In the genomic region with DNA sequence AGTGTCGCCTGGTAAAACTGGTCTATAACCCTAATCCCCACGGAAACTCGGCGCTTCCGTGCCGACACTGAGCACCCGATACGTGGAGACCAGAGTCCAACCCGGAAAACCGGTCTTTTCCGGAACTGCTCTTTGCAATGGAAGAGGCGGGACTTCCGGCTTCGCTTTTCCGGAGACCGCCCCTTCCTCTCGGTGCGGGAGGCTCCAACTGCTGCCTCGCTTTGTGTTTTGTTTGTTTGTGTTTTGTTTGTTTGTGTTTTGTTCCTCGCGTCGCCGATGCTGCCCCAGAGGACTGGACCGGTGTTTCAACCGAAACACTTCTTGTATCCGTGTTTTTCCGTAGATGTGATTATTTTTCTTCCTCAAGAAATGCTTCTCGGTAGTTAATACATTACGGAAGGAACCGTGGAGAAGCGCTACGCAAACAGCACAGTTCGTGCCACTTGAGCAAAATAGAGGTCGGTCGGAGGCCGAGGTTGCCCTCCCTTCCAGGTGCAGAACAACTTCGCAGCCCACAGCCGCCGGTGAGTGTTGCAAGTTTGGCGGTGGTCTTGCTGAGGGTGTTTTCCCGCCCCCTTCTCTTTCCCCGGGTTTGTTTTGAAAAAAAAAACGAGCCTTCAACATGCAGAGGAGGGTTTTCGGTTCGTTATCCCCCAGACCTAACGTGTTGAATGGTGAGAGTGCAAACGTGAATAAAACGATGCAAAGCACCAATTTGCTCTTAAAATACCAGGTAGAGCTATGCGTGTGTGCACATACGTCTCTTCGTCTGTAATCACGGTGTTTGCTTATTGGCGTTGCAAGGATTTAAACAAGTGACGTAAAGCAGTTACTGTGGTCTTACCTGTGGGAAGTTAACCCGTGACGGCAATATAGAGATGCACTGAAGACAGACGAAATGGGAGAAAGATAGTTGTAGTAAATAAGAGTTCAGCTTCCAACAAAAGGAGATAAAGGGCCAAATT, we compare ENCODE assay signal across 8 mouse cellular contexts. TPM values are rescaled to one million over a fixed set of nuclear protein-coding genes. Genes with fewer than 3 reads are reported as not detected.
DNase-seq lines count a peak whose midpoint lies in the region; ATAC-seq and TF ChIP-seq lines count a peak whose summit lies in the region.

4833420G17Rik (plus strand) TSS at position 173 of the 965 bp plus-strand sequence.

- peak; percentile 97 for ATAC-seq in common myeloid progenitor, adult 5-6 weeks (replicated peaks; ENCODE audit: low read depth, poor library complexity, severe bottlenecking)
- ATAC-seq in hindbrain, postnatal 0 days: peak; percentile 98
- ATAC-seq in megakaryocyte, adult 5-6 weeks (ENCODE audit: poor library complexity, severe bottlenecking): peak; percentile 97

- H3K27ac ChIP-seq in gastrocnemius, adult 2 months: peak within 1 kb of the TSS; percentile 95
- H3K27ac ChIP-seq in hindbrain, postnatal 0 days: peak within 1 kb of the TSS; percentile 84
- peak within 1 kb of the TSS; percentile 93 for H3K27ac ChIP-seq in left cerebral cortex, adult 2 months

- intact Hi-C loops in gastrocnemius, adult 2 months (cut with DNase I): no loop called here
- intact Hi-C loops in left cerebral cortex, adult 2 months (cut with DNase I): loop anchor here (2.0 kb wide), 1 partner anchor 34 kb away; the partner anchor contains the start of gene Paip1

- TF ChIP-seq CTCF in gastrocnemius, adult 2 months (IDR thresholded peaks at IDR 0.05): no peak
- no peak for TF ChIP-seq CTCF in hindbrain, postnatal 0 days (IDR thresholded peaks at IDR 0.05; ENCODE audit: low read depth)
- no peak; the same call in 1 of the 2 replicates for TF ChIP-seq CTCF in left cerebral cortex, adult 2 months (IDR thresholded peaks at IDR 0.05)

- 5% methylated on average over 57 of the region's 57 CpGs for WGBS in hindbrain, postnatal 0 days

- peak within 1 kb of the TSS; percentile 65 for H3K9ac ChIP-seq in hindbrain, postnatal 0 days (replicated peaks; ENCODE audit: low read length)

- H3K4me3 ChIP-seq in gastrocnemius, adult 2 months: peak within 1 kb of the TSS; percentile 75
- H3K4me3 ChIP-seq in hindbrain, postnatal 0 days (ENCODE audit: low read length): peak within 1 kb of the TSS; percentile 66
- H3K4me3 ChIP-seq in left cerebral cortex, adult 2 months: peak within 1 kb of the TSS; percentile 69

- H3K9me3 ChIP-seq in hindbrain, postnatal 0 days (ENCODE audit: low read length): no peaks in the 10 kb centered on the region

- H3K4me2 ChIP-seq in hindbrain, postnatal 0 days (ENCODE audit: low read depth, low read length): peak within 1 kb of the TSS; percentile 83

- H3K27me3 ChIP-seq in hindbrain, postnatal 0 days (ENCODE audit: insufficient read depth, low read length): no peaks in the 10 kb centered on the region

- H3K36me3 ChIP-seq in hindbrain, postnatal 0 days (ENCODE audit: insufficient read depth, low read length): peaks cover 15% of the 10 kb centered on the region

- peaks cover 13% of the 10 kb centered on the region; the same call in 1 of the 2 replicates for H3K4me1 ChIP-seq in hindbrain, postnatal 0 days (ENCODE audit: insufficient read depth, low read length)

- peak; percentile 97 for DNase-seq in ZHBTc4 (ENCODE audit: low read depth, low spot score)
- DNase-seq in gastrocnemius, adult 2 months: peak; percentile 92
- peak; percentile 95 for DNase-seq in hindbrain, postnatal 0 days (ENCODE audit: low spot score)
- peak; percentile 85 to 86 for DNase-seq in left cerebral cortex, adult 2 months (ENCODE audit: extremely low spot score in 1 of 2, low spot score in 2 of 2)
- peak; percentile 89 to 91 for DNase-seq in right cerebral cortex, adult 2 months (ENCODE audit: low spot score in 2 of 2)
- DNase-seq in urinary bladder, postnatal 14 days (ENCODE audit: low spot score): peak; percentile 91

RNA-seq across cellular contexts. Expression of gene 4833420G17Rik, which starts in this region (rescaled TPM):
- 61.4 and 66.7 TPM in 2 replicates for total RNA-seq in common myeloid progenitor, adult 5-6 weeks (2017)
- 1 to 10 TPM; 5.7 TPM for total RNA-seq in gastrocnemius, adult 2 months (2021)
- 51.1 and 64.5 TPM in 2 replicates for total RNA-seq in hindbrain, postnatal 0 days (2014; rRNA removed)
- polyA plus RNA-seq in hindbrain, postnatal 0 days (2015; fragmentation: Nextera tagmentation; extraction: Ambion mirVana): 58.0 and 61.5 TPM in 2 replicates
- total RNA-seq in left cerebral cortex, adult 2 months (2021): 10 to 100 TPM; 23.5 to 24.2 TPM
- 52.9 and 59.7 TPM in 2 replicates for total RNA-seq in megakaryocyte, adult 5-6 weeks (2015)
- 40.8 and 46.8 TPM in 2 replicates for total RNA-seq in megakaryocyte, adult 5-6 weeks (2017)

Comparison
In these comparisons a context has a peak if more than half of its experiments do, and no peak if none do; other contexts are left out.
1. Peak in every context shown above with its lines: DNase-seq, ATAC-seq, H3K4me3 ChIP-seq and H3K27ac ChIP-seq.